Mouse (Mus musculus): Measurements from ENCODE around the gene Pou4f1.

GRCm38 (mm10) chr14:104475438-104475837 lies 7.6 kb upstream of the Pou4f1 start:
- TF ChIP-seq CTCF (IDR thresholded peaks at IDR 0.05; ENCODE audit: low read depth) (no peak), EP300 (IDR thresholded peaks at IDR 0.05; ENCODE audit: low read depth) (no peak)
